Mouse (Mus musculus): Measurements from ENCODE around the gene Zfp36. TPM values are rescaled to one million over a fixed set of nuclear protein-coding genes. Genes with fewer than 3 reads are reported as not detected.

The Zfp36 gene
- polyA plus RNA-seq, 1 experiment from 2014 or later: 13.6 TPM

DNA sequence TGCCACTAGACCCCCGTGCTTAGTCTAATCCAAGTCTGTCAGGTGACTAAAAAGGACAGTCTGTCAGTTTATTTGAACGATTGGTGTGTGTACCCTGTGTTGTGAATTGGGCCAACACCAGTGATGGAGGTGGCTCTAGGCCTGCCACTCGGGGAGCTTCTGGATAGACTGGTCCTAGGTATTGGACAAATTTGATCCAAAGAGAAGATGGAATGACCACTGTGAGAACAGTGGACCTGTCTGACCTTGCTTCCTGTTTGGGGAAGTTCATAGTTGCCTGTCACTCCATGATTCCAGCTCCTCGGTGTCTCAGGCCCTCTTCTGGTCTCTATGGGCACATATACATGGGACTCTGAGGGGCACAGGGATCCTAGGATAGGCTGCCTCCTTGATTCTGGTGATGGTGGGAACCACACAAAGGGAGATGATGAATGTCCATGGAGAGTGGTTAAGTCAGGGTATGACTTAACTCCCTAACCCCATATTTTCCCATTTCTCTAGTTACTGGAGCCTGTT is 28.3 kb downstream of the Zfp36 start:
- Histone ChIP-seq H3K4me2 (peak overlapping the region; percentile 77), H3K4me1 (replicated peaks) (peaks cover 23% of the 10 kb centered on the region), H3K27ac (no peak overlapping the region), H3K9ac (peak overlapping the region; percentile 97), H3K36me3 (peaks cover 27% of the 10 kb centered on the region), H3K9me3 (replicated peaks) (no peaks in the 10 kb centered on the region), H3K4me3 (peak overlapping the region; percentile 81), H3K27me3 (no peaks in the 10 kb centered on the region)
- no peak for ATAC-seq (replicated peaks; ENCODE audit: insufficient number of reproducible peaks, insufficient read depth, low FRiP score, low read depth)
- WGBS: 31% methylated on average over 4 of the region's 4 CpGs

DNA sequence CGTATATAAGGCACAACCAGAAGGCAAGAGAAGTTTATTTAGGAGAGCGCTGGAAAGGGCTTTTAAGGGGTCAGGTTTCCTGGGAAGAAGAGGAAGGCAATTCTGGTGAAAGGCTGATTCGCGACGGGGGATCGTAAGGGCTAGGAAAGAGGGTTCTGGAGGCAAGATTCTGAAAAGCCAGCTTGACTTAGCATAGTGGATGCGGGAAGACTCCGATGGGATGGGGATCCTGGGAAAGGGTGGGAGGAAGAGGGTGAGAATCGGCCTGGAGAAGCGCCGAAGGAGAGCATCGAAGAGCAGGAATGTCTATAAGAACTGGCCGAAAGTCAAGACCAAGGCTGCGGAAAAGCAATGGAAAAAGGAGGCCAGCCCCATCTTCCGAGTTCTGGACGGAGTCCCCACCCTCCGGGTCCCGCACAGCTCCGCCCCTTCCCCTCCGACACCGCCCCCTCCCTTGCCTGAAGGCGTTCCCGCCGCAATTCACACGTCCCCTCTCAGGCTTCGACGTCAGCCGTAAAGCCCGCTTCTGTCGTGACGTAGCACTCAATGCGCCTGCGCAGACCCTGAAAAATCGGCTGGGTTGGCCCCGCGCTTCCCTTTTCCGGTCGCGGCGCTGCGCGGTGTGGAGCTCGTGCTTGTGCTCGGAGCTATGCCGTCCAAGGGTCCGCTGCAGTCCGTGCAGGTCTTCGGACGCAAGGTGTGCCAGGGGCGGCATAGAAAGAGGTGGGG is 29.7 kb downstream of the Zfp36 start, which contains the start of gene Rps16:
Gene Rps16, plus strand, starts transcription at position 498 of the 729 bp plus-strand sequence.
- H3K4me1 ChIP-seq (replicated peaks): peaks cover 21% of the 10 kb centered on the region
- H3K9me3 ChIP-seq (replicated peaks): no peaks in the 10 kb centered on the region
- peaks cover 27% of the 10 kb centered on the region for H3K36me3 ChIP-seq
- peak; percentile 94 for ATAC-seq (replicated peaks; ENCODE audit: insufficient number of reproducible peaks, insufficient read depth, low FRiP score, low read depth)
- H3K27me3 ChIP-seq: no peaks in the 10 kb centered on the region
- peak within 1 kb of the TSS; percentile 77 for H3K4me2 ChIP-seq
- H3K27ac ChIP-seq: peak within 1 kb of the TSS; percentile 87
- H3K9ac ChIP-seq: peak within 1 kb of the TSS; percentile 97
- under 1% methylated on average over 50 of the region's 50 CpGs for WGBS
- peak within 1 kb of the TSS; percentile 81 for H3K4me3 ChIP-seq

DNA sequence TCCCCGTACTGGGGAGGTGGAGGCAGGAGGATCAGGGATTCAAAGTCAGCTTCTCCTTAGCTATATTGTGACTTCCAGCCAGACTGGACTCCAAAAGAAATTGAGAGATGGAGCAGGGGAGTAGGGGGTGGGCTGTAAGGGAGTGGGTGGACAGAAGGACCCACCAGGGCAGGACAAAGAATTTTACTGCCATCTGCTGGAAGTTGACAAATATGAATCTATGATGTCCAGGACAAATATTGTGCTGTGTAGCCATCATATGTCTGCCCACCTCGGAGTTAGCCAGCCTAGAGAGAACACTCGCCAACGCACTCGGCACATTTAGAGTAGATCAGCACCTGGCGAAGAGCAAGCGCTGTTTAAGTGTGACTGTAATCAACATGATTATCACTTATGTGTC is 31.5 kb downstream of the Zfp36 start:
- Histone ChIP-seq H3K27ac (no peak overlapping the region), H3K4me3 (no peak overlapping the region), H3K27me3 (no peaks in the 10 kb centered on the region), H3K4me1 (replicated peaks) (peaks cover 21% of the 10 kb centered on the region), H3K9me3 (replicated peaks) (no peaks in the 10 kb centered on the region), H3K36me3 (peaks cover 16% of the 10 kb centered on the region), H3K4me2 (no peak overlapping the region), H3K9ac (no peak overlapping the region)
- 79% methylated on average over 7 of the region's 7 CpGs for WGBS
- ATAC-seq (replicated peaks; ENCODE audit: insufficient number of reproducible peaks, insufficient read depth, low FRiP score, low read depth): no peak

- 42% methylated on average over 3 of the region's 3 CpGs for whole genome bisulfite sequencing
- H3K4me3 ChIP-seq: no peak overlapping the region
- H3K9ac ChIP-seq: no peak overlapping the region; the same call in 1 of the 2 replicates
Measured at GRCm38 (mm10) chr7:28347746-28348145, 32.3 kb downstream of the Zfp36 start.

GRCm38 (mm10) chr7:28344637-28345036 is 35.4 kb downstream of the Zfp36 start:
- peaks cover 7% of the 10 kb centered on the region for H3K4me1 ChIP-seq (replicated peaks)
- no peaks in the 10 kb centered on the region for H3K36me3 ChIP-seq
- WGBS: 6% methylated on average over 4 of the region's 4 CpGs
- H3K9ac ChIP-seq: no peak overlapping the region
- H3K27me3 ChIP-seq: no peaks in the 10 kb centered on the region
- no peaks in the 10 kb centered on the region for H3K9me3 ChIP-seq (replicated peaks)
- H3K4me2 ChIP-seq: no peak overlapping the region
- H3K4me3 ChIP-seq: no peak overlapping the region
- no peak overlapping the region for H3K27ac ChIP-seq
- ATAC-seq (replicated peaks; ENCODE audit: insufficient number of reproducible peaks, insufficient read depth, low FRiP score, low read depth): no peak

More at GRCm38 (mm10) chr7:28347746-28348145, 32.3 kb downstream of the Zfp36 start:
- H3K27me3 ChIP-seq: no peaks in the 10 kb centered on the region
- no peak for ATAC-seq (replicated peaks; ENCODE audit: insufficient number of reproducible peaks, insufficient read depth, low FRiP score, low read depth)
- H3K9me3 ChIP-seq (replicated peaks): no peaks in the 10 kb centered on the region
- peaks cover 21% of the 10 kb centered on the region for H3K4me1 ChIP-seq (replicated peaks)
- H3K27ac ChIP-seq: no peak overlapping the region
- H3K36me3 ChIP-seq: peaks cover 8% of the 10 kb centered on the region; the same call in 1 of the 2 replicates
- H3K4me2 ChIP-seq: no peak overlapping the region

- H3K4me1 ChIP-seq (replicated peaks): peaks cover 11% of the 10 kb centered on the region
- 0 out of 2 replicates have a peak overlapping the region, but pooled peaks have one; percentile 20 for H3K27ac ChIP-seq
- 32% methylated on average over 7 of the region's 7 CpGs for WGBS
- H3K27me3 ChIP-seq: no peaks in the 10 kb centered on the region
- H3K9me3 ChIP-seq (replicated peaks): no peaks in the 10 kb centered on the region
- ATAC-seq (replicated peaks; ENCODE audit: insufficient number of reproducible peaks, insufficient read depth, low FRiP score, low read depth): no peak
- no peak overlapping the region for H3K9ac ChIP-seq
- H3K4me3 ChIP-seq: no peak overlapping the region
- H3K36me3 ChIP-seq: no peaks in the 10 kb centered on the region
- H3K4me2 ChIP-seq: no peak overlapping the region
Measured at GRCm38 (mm10) chr7:28341381-28341780, 38.7 kb downstream of the Zfp36 start.

DNA sequence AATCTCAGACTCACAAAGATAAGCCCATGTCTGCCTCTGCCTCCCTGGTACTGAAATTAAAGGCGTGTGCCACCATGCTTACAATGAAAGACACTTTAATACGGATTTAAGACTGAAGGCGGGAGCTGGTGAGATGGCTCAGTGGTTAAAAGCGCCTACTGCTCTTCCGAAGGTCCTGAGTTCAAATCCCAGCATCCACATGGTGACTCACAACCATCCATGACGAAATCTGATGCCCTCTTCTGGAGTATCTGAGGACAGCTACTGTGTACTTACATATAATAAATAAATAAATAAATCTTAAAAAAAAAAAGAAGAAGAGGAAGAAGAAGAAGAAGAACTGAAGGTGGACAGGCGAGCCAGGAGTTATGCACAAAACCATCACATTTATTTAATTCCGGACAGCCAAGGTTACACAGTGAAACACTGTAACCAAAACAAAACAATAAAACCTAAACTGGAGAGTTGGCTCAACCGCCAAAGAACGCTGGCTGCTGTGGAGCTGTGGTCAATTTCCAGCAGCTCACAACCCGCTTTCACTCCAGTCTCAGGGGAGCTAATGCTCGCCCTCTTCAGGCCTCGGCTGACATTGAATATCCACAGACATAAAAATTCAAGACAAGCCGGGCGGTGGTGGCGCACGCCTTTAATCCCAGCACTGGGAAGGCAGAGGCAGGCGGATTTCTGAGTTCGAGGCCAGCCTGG is 40.7 kb downstream of the Zfp36 start:
- Histone ChIP-seq H3K4me2 (peak overlapping the region; percentile 84), H3K27ac (peak overlapping the region; percentile 92), H3K36me3 (no peaks in the 10 kb centered on the region), H3K9ac (peak overlapping the region; percentile 53), H3K4me3 (peak overlapping the region; percentile 88), H3K27me3 (no peaks in the 10 kb centered on the region), H3K4me1 (replicated peaks) (peaks cover 16% of the 10 kb centered on the region), H3K9me3 (replicated peaks) (no peaks in the 10 kb centered on the region)
- no peak for ATAC-seq (replicated peaks; ENCODE audit: insufficient number of reproducible peaks, insufficient read depth, low FRiP score, low read depth)
- 74% methylated on average over 19 of the region's 19 CpGs for WGBS

DNA sequence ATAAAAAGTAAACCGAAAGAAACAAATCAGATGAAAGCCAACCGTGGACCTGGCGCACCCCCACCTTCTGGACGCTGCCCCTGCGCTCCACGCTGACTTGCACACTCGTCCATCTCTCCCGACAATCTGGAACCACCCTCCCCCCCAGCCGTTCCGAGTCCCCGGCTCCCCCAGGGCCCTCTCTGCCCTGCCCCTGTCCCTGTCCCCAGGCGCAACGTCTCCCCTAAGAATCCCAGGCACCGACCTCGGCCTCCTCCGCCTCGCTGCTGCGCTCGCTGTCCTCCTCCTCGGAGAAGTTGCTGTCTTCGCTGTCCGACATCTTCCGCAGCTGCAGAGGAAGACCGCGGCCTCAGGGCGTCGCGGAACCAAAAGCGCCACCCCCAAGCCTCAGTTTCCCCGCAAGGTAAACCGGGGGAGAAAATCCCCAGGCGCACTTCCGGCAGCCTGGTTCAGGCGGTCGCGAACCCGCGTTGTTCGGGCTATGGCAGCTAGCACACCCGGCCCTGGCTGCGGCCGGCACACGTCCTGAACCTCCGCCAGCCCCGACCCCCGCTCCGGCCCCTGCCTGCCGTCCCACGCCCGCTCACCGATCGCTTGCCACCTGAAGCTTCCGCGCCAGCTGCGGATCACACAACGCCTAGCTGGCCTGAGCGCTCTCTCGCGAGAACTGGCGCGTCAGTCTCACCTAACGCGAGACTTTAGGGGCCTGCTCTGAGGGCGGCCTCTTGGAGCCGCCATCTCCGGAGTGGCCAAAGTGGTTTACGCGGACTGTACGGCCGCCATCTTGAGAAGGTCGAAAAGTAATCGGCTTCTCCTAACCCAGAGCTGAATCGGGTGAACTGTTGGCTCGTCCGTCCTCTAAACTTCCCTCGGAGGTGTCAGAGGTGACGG is 41.7 kb downstream of the Zfp36 start, which contains the start of gene Supt5:
Gene Supt5, minus strand, starts transcription at position 639 of the 891 bp plus-strand sequence.
- H3K4me3 ChIP-seq: peak within 1 kb of the TSS; percentile 88
- peak within 1 kb of the TSS; percentile 93 for H3K9ac ChIP-seq
- peak within 1 kb of the TSS; percentile 92 for H3K27ac ChIP-seq
- H3K9me3 ChIP-seq (replicated peaks): no peaks in the 10 kb centered on the region
- peak within 1 kb of the TSS; percentile 84 for H3K4me2 ChIP-seq
- under 1% methylated on average over 77 of the region's 77 CpGs for WGBS
- H3K36me3 ChIP-seq: no peaks in the 10 kb centered on the region
- H3K27me3 ChIP-seq: no peaks in the 10 kb centered on the region
- peaks cover 16% of the 10 kb centered on the region for H3K4me1 ChIP-seq (replicated peaks)
- peak; percentile 98 for ATAC-seq (replicated peaks; ENCODE audit: insufficient number of reproducible peaks, insufficient read depth, low FRiP score, low read depth)

DNA sequence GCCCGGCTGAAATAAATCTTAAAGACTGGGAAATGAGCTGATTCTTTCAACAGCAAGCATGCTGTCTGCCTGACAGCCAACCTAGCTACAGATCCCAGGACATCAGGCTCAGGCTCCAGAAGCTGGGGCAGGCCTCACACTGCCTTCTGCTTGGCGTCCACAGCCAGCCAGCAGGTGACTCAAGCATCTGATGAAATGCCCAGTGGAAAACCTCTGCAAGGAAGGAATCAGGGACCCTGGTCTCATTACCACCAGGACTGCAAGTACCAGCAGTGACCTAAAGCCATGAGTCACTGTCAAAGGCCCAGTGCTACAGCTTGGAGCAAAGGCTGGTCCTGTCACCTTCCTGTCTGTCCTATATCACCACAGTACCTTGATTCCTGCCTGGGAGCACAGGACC is 44.6 kb downstream of the Zfp36 start:
- Histone ChIP-seq H3K27me3 (no peaks in the 10 kb centered on the region), H3K9me3 (replicated peaks) (no peaks in the 10 kb centered on the region), H3K36me3 (peaks cover 5% of the 10 kb centered on the region), H3K4me2 (no peak overlapping the region), H3K4me3 (no peak overlapping the region), H3K27ac (no peak overlapping the region), H3K9ac (no peak overlapping the region), H3K4me1 (replicated peaks) (peaks cover 16% of the 10 kb centered on the region)
- 81% methylated on average over 2 of the region's 2 CpGs for WGBS
- no peak for ATAC-seq (replicated peaks; ENCODE audit: insufficient number of reproducible peaks, insufficient read depth, low FRiP score, low read depth)

DNA sequence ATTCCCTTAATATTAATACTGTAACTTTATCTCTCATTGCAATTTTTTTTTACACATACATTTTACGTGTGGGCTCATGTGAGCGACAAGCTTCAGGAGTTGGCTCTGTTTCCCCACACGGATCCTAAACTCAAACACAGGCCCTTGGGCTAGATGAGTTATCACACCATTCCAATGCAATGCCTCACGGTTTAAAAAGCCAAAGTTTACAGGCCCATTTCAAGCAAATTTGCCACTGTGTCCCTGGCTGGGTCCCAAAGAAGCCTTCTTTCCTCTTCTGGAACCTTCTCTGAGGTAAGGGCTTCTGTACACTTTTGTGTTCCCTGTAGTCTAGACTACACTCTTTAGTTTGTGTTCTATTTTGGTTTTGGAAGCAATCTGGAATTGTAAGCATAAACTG is 45.5 kb downstream of the Zfp36 start:
- peaks cover 16% of the 10 kb centered on the region for H3K4me1 ChIP-seq (replicated peaks)
- no peaks in the 10 kb centered on the region for H3K27me3 ChIP-seq
- H3K9ac ChIP-seq: no peak overlapping the region
- no peak overlapping the region for H3K27ac ChIP-seq
- H3K4me3 ChIP-seq: no peak overlapping the region
- H3K4me2 ChIP-seq: no peak overlapping the region
- peaks cover 14% of the 10 kb centered on the region for H3K36me3 ChIP-seq
- ATAC-seq (replicated peaks; ENCODE audit: insufficient number of reproducible peaks, insufficient read depth, low FRiP score, low read depth): no peak
- WGBS: 83% methylated on average over 4 of the region's 4 CpGs
- H3K9me3 ChIP-seq (replicated peaks): no peaks in the 10 kb centered on the region

- Histone ChIP-seq H3K4me2 (no peak overlapping the region), H3K4me1 (replicated peaks) (no peaks in the 10 kb centered on the region), H3K9me3 (replicated peaks) (no peaks in the 10 kb centered on the region), H3K9ac (no peak overlapping the region), H3K4me3 (no peak overlapping the region), H3K36me3 (peaks cover 73% of the 10 kb centered on the region), H3K27ac (no peak overlapping the region), H3K27me3 (no peaks in the 10 kb centered on the region)
- 92% methylated on average over 2 of the region's 2 CpGs for WGBS
- no peak for ATAC-seq (replicated peaks; ENCODE audit: insufficient number of reproducible peaks, insufficient read depth, low FRiP score, low read depth)
Measured at GRCm38 (mm10) chr7:28328260-28328659, 51.8 kb downstream of the Zfp36 start.
